Mouse (Mus musculus): ENCODE data around the gene Numb. TPM values are rescaled to one million over a fixed set of nuclear protein-coding genes. Genes with fewer than 3 reads are reported as not detected.

Gene Numb
- polyA plus RNA-seq, 1 experiment from 2014 or later, result 33.1 TPM

Other genes with a start within 250 kb of the Numb start
- 69.1 and 69.4 TPM in 2 replicates for gene Psen1, start 233.8 kb downstream of the Numb start, polyA plus RNA-seq (2014; fragmentation: Nextera tagmentation; extraction: Ambion mirVana)
- gene Papln, start 158.3 kb downstream of the Numb start, polyA plus RNA-seq (2014; fragmentation: Nextera tagmentation; extraction: Ambion mirVana), result 1.8 and 2.6 TPM in 2 replicates
- gene Riox1, start 28.7 kb upstream of the Numb start, polyA plus RNA-seq (2014; fragmentation: Nextera tagmentation; extraction: Ambion mirVana), result 11.8 and 13.0 TPM in 2 replicates
- gene Heatr4, start 62.9 kb upstream of the Numb start, polyA plus RNA-seq (2014; fragmentation: Nextera tagmentation; extraction: Ambion mirVana), result not detected in 2 replicates
- 9.8 and 14.5 TPM in 2 replicates for gene Acot2, start 65.9 kb upstream of the Numb start, polyA plus RNA-seq (2014; fragmentation: Nextera tagmentation; extraction: Ambion mirVana)
- 40.2 and 41.4 TPM in 2 replicates for gene Acot1, start 87.6 kb upstream of the Numb start, polyA plus RNA-seq (2014; fragmentation: Nextera tagmentation; extraction: Ambion mirVana)
- 0.13 and 0.38 TPM in 2 replicates for gene Acot4, start 116.4 kb upstream of the Numb start, polyA plus RNA-seq (2014; fragmentation: Nextera tagmentation; extraction: Ambion mirVana)
- not detected in 2 replicates for gene Gm49366, start 117.0 kb upstream of the Numb start, polyA plus RNA-seq (2014; fragmentation: Nextera tagmentation; extraction: Ambion mirVana)
- 0.13 TPM in 1 of 2 replicates, not detected in the other for gene Acot3, start 130.2 kb upstream of the Numb start, polyA plus RNA-seq (2014; fragmentation: Nextera tagmentation; extraction: Ambion mirVana)
- gene Acot5, start 147.4 kb upstream of the Numb start, polyA plus RNA-seq (2014; fragmentation: Nextera tagmentation; extraction: Ambion mirVana), result not detected in 2 replicates
- 2.3 and 2.6 TPM in 2 replicates for gene Acot6, start 178.7 kb upstream of the Numb start, polyA plus RNA-seq (2014; fragmentation: Nextera tagmentation; extraction: Ambion mirVana)
- gene Dnal1, start 192.4 kb upstream of the Numb start, polyA plus RNA-seq (2014; fragmentation: Nextera tagmentation; extraction: Ambion mirVana), result 5.9 and 7.1 TPM in 2 replicates
- 1.4 TPM in 2 replicates for gene Pnma1, start 226.6 kb upstream of the Numb start, polyA plus RNA-seq (2014; fragmentation: Nextera tagmentation; extraction: Ambion mirVana)